Mouse (Mus musculus): Measurements from ENCODE around the gene Cbs. TPM values are rescaled to one million over a fixed set of nuclear protein-coding genes. Genes with fewer than 3 reads are reported as not detected.
A peak's percentile ranks its signal among the peaks of the same experiment; 100 is the strongest.
"Not testable (repeated sequence)": the region's sequence is repeated elsewhere in the genome, so short reads cannot be mapped to it uniquely, and the experiment has no call there.

Cbs gene
- total RNA-seq, 2 experiments from 2014 or later, result 0.82 to 0.95 TPM

GRCm38 (mm10) chr17:31637866-31638570, 980 bp upstream of the Cbs start:
- H3K4me3 ChIP-seq, result no peak overlapping the region; the same call in 1 of the 2 replicates
- intact Hi-C loops (cut with DNase I), result no loop called here
- H3K27ac ChIP-seq, result peak overlapping the region; percentile 78; the same call in 1 of the 2 replicates
- no peak for TF ChIP-seq CTCF (IDR thresholded peaks at IDR 0.05)
- peak; percentile 46 for DNase-seq

GRCm38 (mm10) chr17:31636277-31636941, 629 bp downstream of the Cbs start:
- DNase-seq, result no peak
- intact Hi-C loops (cut with DNase I), result no loop called here
- TF ChIP-seq CTCF (IDR thresholded peaks at IDR 0.05), result no peak
- peak overlapping the region; percentile 78 for H3K27ac ChIP-seq
- H3K4me3 ChIP-seq, result peak overlapping the region; percentile 77

- intact Hi-C loops (cut with DNase I), result no loop called here
- TF ChIP-seq CTCF (IDR thresholded peaks at IDR 0.05), result no peak
- H3K4me3 ChIP-seq, result no peak overlapping the region
These were observed 1.3 kb downstream of the Cbs start for GRCm38 (mm10) chr17:31635781-31636180.

GRCm38 (mm10) chr17:31634896-31635295, 2.1 kb downstream of the Cbs start:
- intact Hi-C loops (cut with DNase I), result no loop called here
- Histone ChIP-seq H3K4me3 (no peak overlapping the region), H3K27ac (no peak overlapping the region)
- DNase-seq, result no peak
- TF ChIP-seq CTCF (IDR thresholded peaks at IDR 0.05), result no peak

More at GRCm38 (mm10) chr17:31635781-31636180, 1.3 kb downstream of the Cbs start:
- no peak for DNase-seq
- no peak overlapping the region for H3K27ac ChIP-seq

- no peak for TF ChIP-seq CTCF (IDR thresholded peaks at IDR 0.05)
- intact Hi-C loops (cut with DNase I), result no loop called here
- H3K4me3 ChIP-seq, result no peak overlapping the region
- no peak overlapping the region for H3K27ac ChIP-seq
- no peak for DNase-seq
These were observed 4.0 kb downstream of the Cbs start for GRCm38 (mm10) chr17:31633007-31633406.

GRCm38 (mm10) chr17:31631081-31631800, 5.8 kb downstream of the Cbs start:
- Histone ChIP-seq H3K4me3 (no peak overlapping the region), H3K27ac (no peak overlapping the region)
- intact Hi-C loops (cut with DNase I), result no loop called here
- no peak for TF ChIP-seq CTCF (IDR thresholded peaks at IDR 0.05)
- no peak for DNase-seq

GRCm38 (mm10) chr17:31627961-31628360, 9.1 kb downstream of the Cbs start:
- DNase-seq, result no peak
- TF ChIP-seq CTCF (IDR thresholded peaks at IDR 0.05), result no peak
- intact Hi-C loops (cut with DNase I), result no loop called here

GRCm38 (mm10) chr17:31623101-31623500, 13.9 kb downstream of the Cbs start:
- intact Hi-C loops (cut with DNase I), result no loop called here
- TF ChIP-seq CTCF (IDR thresholded peaks at IDR 0.05), result no peak
- no peak overlapping the region for H3K4me3 ChIP-seq
- no peak overlapping the region for H3K27ac ChIP-seq
- no peak for DNase-seq

More at GRCm38 (mm10) chr17:31627961-31628360, 9.1 kb downstream of the Cbs start:
- no peak overlapping the region for H3K4me3 ChIP-seq
- no peak overlapping the region for H3K27ac ChIP-seq

- TF ChIP-seq CTCF (IDR thresholded peaks at IDR 0.05), result no peak
- H3K27ac ChIP-seq, result peak overlapping the region; percentile 63; the same call in 1 of the 2 replicates
- intact Hi-C loops (cut with DNase I), result no loop called here
- peak; percentile 62 for DNase-seq
- H3K4me3 ChIP-seq, result no peak overlapping the region
These were observed 23.8 kb downstream of the Cbs start for GRCm38 (mm10) chr17:31613086-31613755.

- no peak for DNase-seq
- Histone ChIP-seq H3K27ac (no peak overlapping the region), H3K4me3 (no peak overlapping the region)
- TF ChIP-seq CTCF (IDR thresholded peaks at IDR 0.05), result no peak
- intact Hi-C loops (cut with DNase I), result no loop called here
These were observed 27.1 kb downstream of the Cbs start for GRCm38 (mm10) chr17:31609895-31610294.

- intact Hi-C loops (cut with DNase I); H3K4me3 ChIP-seq; DNase-seq; H3K27ac ChIP-seq: not testable (repeated sequence)
These were observed 27.9 kb downstream of the Cbs start for GRCm38 (mm10) chr17:31609173-31609572.

- no peak for DNase-seq
- no peak for TF ChIP-seq CTCF (IDR thresholded peaks at IDR 0.05)
- intact Hi-C loops (cut with DNase I), result no loop called here
- no peak overlapping the region for H3K4me3 ChIP-seq
- no peak overlapping the region for H3K27ac ChIP-seq
These were observed 29.6 kb downstream of the Cbs start for GRCm38 (mm10) chr17:31607256-31607951.

All from gastrocnemius, adult 2 months (tissue).